Mouse (Mus musculus) right cerebral cortex, postnatal 4 days (tissue): ENCODE measurements around the gene Slc12a7.
"Not testable (repeated sequence)": the region's sequence is repeated elsewhere in the genome, so short reads cannot be mapped to it uniquely, and the experiment has no call there.

ENCODE experiments used
- DNase-seq: peaks from one replicate; pipeline ENCODE4 v3.0.0-alpha.2; 2022

The Slc12a7 gene

DNA sequence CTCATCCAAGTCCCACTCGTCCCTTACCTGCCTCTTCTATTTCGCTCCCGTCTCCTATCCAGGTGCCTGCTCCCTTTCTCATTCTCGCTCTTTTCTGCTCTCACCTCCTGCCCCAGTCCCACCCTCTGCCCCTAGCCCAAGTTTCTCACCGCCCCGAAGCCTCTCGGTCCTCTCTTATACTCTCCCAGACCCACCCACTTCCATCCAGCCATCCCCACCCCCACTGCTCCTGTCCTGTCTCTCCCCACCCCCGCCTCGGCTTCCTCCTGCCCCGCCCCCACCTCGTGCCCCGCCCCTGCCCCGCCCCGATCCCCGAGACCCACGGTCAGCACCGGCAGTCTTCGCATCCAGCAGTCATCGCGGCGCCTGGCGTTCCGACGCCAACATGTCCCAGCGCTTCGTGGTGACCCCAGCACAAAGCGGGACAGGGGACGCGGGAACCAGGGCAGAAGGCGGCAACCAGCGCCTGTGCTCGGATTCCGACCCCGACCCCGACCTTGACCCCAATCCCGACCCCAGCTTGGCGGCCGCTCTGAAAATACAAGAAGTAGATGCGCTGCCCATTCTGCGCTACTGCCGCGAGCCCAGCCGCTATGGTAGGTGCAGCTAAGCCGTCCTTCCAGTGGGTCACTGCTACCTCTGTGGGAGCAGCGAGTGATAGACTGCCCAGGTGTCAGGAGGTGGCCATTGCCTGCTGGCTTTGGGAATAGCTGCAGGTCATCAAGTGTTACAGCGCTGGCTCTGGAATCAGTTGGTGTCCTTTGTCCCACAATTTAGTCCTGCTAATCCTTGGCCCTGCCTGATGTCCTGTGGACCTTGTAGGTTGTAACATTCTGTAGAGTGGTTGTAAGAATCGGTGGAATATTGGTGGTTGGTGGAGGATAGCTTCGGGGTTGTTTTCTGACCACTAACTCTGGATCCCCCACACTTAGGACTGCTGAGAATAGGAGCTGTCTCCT is at the start of gene Slc12a7:
Slc12a7 (plus strand) TSS at position 353 of the 959 bp plus-strand sequence.
- no peak for DNase-seq

DNA sequence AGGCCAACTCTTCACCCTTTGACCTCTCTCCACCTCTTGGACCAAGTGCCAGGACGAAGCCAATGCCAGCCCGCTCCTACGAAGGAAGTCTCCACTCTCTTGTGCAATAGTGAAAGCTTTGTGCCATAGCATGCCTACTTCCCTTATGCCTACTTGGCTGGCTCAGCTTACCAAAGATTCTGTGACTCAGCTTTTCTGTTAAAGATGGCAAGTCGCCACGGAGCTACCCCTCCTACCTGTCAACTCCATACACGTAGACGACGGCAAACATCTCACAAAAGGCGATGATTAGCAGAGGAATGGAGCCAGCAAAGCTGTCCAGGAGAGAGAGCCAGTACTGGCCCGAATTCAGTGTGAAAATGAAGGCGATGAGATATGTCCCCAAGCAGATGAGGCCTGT is 49.2 kb upstream of the Slc12a7 start:
- no peak for DNase-seq

DNA sequence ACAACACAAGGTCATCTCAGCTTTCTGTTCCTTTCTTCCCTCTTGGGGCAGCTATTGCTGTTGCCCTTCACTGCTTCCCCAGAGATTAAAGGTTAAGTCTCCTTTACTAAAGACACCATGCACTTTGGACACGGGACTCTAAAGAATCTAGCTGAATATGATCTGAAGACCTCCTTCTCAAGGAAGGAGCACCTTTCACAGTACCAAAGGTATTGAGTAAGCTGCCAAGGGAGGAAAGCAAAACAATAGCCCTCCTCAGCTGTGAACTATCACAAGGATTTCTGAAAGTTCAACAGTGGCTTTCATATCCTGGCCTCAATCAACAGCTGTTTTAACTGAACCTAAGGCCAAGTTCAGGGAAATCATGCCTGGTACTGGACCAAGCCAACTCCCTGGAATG is 48.5 kb upstream of the Slc12a7 start:
- no peak for DNase-seq

GRCm38 (mm10) chr13:73685502-73685901 is 47.4 kb upstream of the Slc12a7 start:
- DNase-seq = no peak

GRCm38 (mm10) chr13:73687601-73688000 is 45.3 kb upstream of the Slc12a7 start:
- DNase-seq = no peak

DNA sequence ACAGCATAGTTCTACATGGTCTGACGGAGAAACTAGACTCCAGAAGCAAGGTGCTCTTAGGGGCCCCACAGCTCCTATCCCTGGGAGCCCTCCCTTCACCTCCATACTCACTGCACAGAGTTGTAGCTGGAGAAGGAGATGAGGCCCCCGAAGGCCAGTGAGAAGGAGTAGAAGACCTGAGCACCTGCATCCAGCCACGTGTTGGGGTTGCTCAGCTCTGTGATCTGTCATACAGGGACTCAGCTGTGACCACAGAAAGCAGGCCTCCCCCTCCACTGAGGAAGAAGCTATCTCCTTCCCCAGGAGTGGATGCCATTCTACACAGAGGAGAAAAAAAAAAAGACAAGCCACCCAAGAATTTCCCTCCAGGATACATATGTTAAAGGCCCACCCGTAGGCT is 44.0 kb upstream of the Slc12a7 start:
- DNase-seq = no peak

- DNase-seq = peak; percentile 55
These were observed 40.5 kb upstream of the Slc12a7 start for GRCm38 (mm10) chr13:73692249-73692868.

DNA sequence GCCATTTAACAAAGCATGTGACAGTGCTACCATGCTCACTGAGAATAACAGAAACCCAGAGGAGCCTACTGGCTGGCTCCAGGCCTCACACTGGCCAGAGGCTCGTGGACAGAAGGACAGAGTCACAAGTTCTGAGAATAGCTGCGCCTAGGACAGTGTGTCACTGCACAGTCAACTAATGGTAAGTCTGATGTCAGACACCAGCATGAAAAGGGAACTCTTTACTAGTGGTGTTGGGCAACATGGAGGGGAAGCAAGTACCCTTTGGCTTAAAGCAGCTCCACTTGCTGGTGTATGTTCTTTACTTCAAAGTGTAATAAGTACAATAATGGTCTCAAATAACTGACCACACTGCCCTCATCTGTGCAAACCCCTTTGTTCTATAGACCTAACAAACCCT is 39.6 kb upstream of the Slc12a7 start:
- no peak for DNase-seq

- DNase-seq = no peak
These were observed 37.9 kb upstream of the Slc12a7 start for GRCm38 (mm10) chr13:73694972-73695371.

GRCm38 (mm10) chr13:73696529-73696928 is 36.4 kb upstream of the Slc12a7 start:
- DNase-seq = no peak

DNA sequence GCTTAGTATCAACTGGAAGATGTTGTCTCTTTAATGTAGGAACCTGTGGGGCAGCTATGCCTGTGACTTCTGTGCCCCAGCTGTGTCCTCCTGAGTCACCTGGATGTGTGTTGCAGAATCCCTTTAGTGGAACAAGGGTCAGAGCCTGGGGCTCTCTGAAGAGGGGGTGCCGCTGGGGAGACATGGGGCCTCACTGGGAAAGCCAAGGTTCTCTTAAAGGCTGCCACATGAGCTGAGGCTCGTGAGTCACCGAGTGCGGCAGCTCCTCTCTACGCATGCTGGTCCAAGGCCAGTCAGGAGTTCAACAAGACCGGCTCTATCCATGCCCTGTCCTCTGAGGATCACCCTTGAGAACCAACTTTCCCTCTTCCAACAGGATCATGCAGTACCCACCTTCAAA is 33.2 kb upstream of the Slc12a7 start:
- DNase-seq = no peak

GRCm38 (mm10) chr13:73700554-73700953 is 32.3 kb upstream of the Slc12a7 start:
- no peak for DNase-seq

DNA sequence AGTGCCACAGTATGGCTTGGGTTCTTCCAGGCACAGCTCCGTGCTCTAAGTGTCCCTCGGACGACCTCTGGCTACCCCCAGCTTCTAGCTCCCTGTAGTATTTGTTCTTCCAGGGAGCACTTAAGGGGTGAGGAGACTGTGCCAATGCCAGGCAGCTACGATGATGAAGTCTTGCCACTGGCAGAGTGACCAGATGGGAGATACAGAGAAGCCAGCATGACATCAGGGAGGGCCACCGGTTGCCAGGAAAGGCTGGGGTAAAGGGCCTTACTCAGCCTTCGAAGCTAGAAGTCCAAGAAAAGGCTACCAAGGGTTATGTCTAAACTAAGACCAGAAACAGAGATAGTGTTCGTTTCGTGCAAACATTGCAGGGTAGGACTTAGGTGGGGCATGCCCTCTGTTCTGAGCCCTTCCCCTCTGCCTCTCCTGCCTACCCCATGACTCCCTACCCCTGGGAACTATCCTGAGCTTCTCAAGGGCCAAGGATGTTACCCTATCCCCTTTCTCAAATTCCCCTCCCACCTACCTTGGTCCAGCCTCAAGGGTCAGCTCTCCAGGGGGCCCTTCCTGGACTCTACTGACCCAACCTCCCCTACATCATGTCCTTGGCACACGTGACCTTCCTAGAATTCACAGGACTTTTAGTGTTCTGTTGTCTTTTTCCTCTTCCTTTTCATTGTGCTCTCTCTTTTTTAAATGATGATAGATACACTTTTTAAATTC is 31.6 kb upstream of the Slc12a7 start:
- no peak for DNase-seq

DNA sequence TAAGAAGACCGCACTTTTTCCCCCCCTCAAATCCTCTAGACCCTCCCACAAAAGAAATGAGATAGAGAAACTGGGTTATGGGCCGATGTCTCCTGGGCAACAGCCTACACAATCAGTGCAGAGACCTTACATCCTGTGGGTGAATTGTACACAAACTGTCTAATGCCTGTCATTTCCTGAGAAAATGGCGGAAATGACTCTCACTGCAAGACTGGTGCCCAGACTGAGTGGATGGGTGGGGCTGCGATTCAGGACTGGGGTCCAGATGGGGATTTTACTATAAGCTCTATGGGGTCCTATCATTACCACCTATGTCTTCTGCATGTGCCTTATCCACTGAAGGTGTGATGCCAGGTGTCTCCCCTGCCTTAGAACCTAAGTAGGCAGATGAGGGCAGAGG is 30.1 kb upstream of the Slc12a7 start:
- no peak for DNase-seq

- not testable (repeated sequence) for DNase-seq
These were observed 29.4 kb upstream of the Slc12a7 start for GRCm38 (mm10) chr13:73703486-73703885.

- no peak for DNase-seq
These were observed 28.1 kb upstream of the Slc12a7 start, which contains the start of gene Slc6a19 for GRCm38 (mm10) chr13:73704694-73705325. TSS of gene Slc6a19 (minus strand) at chr13:73704865.

DNA sequence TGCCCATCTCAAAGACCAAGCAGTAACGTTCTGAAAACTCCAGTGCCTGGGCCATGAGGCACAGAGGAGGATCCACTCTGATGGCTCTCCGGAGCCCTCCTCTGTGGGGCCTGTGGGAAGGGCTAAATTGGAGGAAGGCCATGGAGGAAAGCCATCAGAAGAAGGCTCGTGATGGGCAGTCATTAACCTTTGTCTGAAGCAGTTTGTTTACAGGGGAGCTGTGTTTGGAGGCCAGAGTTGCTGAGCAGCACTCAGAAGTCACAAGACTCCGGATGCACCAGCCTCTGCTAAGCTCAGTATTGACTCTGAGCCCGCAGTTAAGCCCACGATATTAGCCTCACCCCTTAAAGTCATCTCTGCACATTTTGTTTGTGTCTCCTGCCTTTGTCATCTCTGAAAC is 23.4 kb upstream of the Slc12a7 start:
- DNase-seq = no peak

GRCm38 (mm10) chr13:73711221-73711620 is 21.7 kb upstream of the Slc12a7 start:
- no peak for DNase-seq

DNA sequence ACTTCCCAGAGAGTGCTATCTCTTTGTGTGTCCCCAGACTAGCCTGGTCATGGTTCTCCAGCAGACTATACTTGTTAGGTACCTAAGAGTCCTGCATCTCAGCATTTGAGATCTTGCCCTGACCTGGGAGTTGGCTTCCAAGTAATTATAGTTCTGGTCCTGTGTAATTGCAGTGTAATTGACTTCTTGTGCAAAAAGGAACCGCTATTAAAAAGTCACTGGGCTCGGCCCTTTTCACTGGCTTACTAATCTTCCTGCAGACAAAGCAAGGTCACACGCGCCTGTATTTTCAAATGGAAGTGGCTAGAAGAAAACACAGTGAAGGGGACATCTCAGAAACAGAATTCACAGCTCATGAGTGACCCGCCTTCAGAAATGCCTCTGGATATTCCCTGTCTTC is 21.1 kb upstream of the Slc12a7 start:
- DNase-seq = no peak

DNA sequence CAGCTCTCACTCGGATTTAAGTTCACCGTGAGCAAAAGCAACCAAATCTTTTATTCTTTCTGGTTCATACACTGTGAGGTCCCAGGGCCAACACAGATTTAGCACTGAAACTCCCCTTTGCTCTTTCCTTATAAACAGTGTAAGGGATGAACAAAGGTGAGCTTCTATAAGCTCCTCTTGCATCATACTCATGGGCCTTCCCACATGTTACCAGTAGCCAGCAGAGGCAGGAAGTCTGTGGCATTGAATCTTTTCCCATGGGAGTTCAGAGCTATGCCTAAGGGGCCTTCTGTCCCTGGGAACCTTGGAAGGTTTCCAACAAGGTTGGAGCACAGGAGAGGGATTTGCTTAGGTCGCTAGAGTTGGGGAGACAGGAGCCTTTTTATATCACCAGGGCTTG is 20.7 kb upstream of the Slc12a7 start:
- DNase-seq = no peak

DNA sequence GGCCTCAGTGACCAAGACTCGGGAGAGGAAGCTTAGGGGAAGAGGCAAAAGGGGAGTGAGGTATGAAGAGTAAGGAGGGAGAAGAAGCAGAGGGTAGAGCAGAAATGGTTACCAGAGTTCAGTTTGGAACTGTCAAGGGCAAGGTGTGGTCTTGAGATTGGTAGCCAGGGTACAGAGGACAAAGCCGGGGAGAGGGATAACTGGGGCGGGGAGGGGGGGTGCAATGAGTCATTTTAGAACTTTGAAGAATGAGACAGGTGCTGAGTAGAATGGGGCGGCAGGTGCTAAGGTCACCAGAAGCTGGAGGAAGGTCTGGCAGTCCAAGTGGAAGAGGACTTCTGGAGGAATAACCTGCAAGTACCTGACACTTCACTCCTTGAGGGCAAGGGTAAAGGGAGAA is 19.7 kb upstream of the Slc12a7 start:
- no peak for DNase-seq

- DNase-seq = no peak
These were observed 18.9 kb upstream of the Slc12a7 start for GRCm38 (mm10) chr13:73714020-73714419.

DNA sequence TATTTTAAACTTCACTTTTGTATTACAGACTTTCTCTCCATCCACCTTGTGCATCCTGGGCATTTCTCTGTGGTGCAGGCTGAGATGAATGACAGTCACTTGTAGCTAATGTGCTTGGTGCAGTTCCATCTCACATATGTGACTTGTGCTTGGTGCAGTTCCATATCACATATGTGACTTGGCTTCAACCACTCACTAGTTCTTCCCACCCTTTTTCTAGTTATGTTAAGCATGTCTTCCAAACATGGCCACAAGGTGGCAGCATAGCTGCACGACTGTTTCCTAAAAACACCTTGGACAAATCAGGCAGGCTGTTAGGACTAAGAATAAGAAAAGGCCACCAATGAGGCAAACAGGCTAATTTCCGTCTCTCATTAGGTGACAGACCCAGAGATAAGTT is 14.7 kb upstream of the Slc12a7 start:
- DNase-seq = peak; percentile 91
